Mouse (Mus musculus) thymus, adult 18-20 months (tissue): ENCODE data around the gene Oaz1.

Experiments used
- DNase-seq, 2 experiments: peaks; one replicate each; pipeline ENCODE4 v3.0.0; 2022; ENCODE audit warnings: mixed read lengths in 2 of 2

Gene Oaz1

GRCm38 (mm10) chr10:80826151-80827062 is at the start of gene Oaz1:
Oaz1 (plus strand) TSS chr10:80826656.
- DNase-seq, result peak; percentile 99 to 100

- DNase-seq, result no peak
Measured at GRCm38 (mm10) chr10:80777123-80777522, 49.3 kb upstream of the Oaz1 start.

GRCm38 (mm10) chr10:80779565-80779964 is 46.9 kb upstream of the Oaz1 start:
- no peak for DNase-seq

GRCm38 (mm10) chr10:80784302-80784701 is 42.2 kb upstream of the Oaz1 start:
- DNase-seq, result no peak

GRCm38 (mm10) chr10:80784871-80785270 is 41.6 kb upstream of the Oaz1 start:
- no peak for DNase-seq

- DNase-seq, result no peak
Measured at GRCm38 (mm10) chr10:80785963-80786362, 40.5 kb upstream of the Oaz1 start.

GRCm38 (mm10) chr10:80787517-80787916 is 38.9 kb upstream of the Oaz1 start:
- DNase-seq, result no peak

GRCm38 (mm10) chr10:80790761-80791404 is 35.6 kb upstream of the Oaz1 start:
- DNase-seq, result no peak

GRCm38 (mm10) chr10:80791476-80792174 is 34.8 kb upstream of the Oaz1 start:
- DNase-seq, result no peak

- peak; percentile 61 to 73 for DNase-seq
Measured at GRCm38 (mm10) chr10:80792175-80793032, 34.1 kb upstream of the Oaz1 start.

GRCm38 (mm10) chr10:80793033-80793784 is 33.2 kb upstream of the Oaz1 start:
- no peak for DNase-seq

- DNase-seq, result no peak
Measured at GRCm38 (mm10) chr10:80793803-80794202, 32.7 kb upstream of the Oaz1 start.

GRCm38 (mm10) chr10:80794750-80795149 is 31.7 kb upstream of the Oaz1 start:
- no peak for DNase-seq

GRCm38 (mm10) chr10:80796307-80796848 is 30.1 kb upstream of the Oaz1 start:
- no peak for DNase-seq

GRCm38 (mm10) chr10:80797186-80798149 is 29.0 kb upstream of the Oaz1 start:
- no peak for DNase-seq

GRCm38 (mm10) chr10:80798150-80799006 is 28.1 kb upstream of the Oaz1 start, which contains the start of the genes Sf3a2 and Plekhj1:
Sf3a2 (plus strand) TSS chr10:80798198.
Plekhj1 (minus strand) TSS chr10:80798626.
- DNase-seq, result peak; percentile 92 to 95

- DNase-seq, result no peak
Measured at GRCm38 (mm10) chr10:80799070-80799566, 27.3 kb upstream of the Oaz1 start.

- DNase-seq, result no peak
Measured at GRCm38 (mm10) chr10:80802204-80802912, 24.1 kb upstream of the Oaz1 start.
